Mouse (Mus musculus) G1E-ER4 (cell line): ENCODE measurements around the gene Msx3. TPM values are rescaled to one million over a fixed set of nuclear protein-coding genes. Genes with fewer than 3 reads are reported as not detected.

ENCODE experiments used
- GATA1 ChIP-seq: IDR thresholded peaks from one replicate; pipeline ENCODE4 v1.8.0; 2012; ENCODE audit warnings: low read length, inconsistent platforms
- polyA plus RNA-seq: library from polyadenylated mRNA; stranded (reverse); fragments of >175 nt; gene quantifications from 2 replicates; pipeline ENCODE4 v1.2.3, GENCODE M21; 2012

Msx3 gene
- polyA plus RNA-seq, 1 experiment: not detected

GRCm38 (mm10) chr7:140062307-140062706 lies 13.4 kb upstream of the Msx3 start:
- TF ChIP-seq GATA1: no peak

- no peak for TF ChIP-seq GATA1
These were observed 12.9 kb upstream of the Msx3 start for GRCm38 (mm10) chr7:140061832-140062130.

GRCm38 (mm10) chr7:140060936-140061831 lies 12.3 kb upstream of the Msx3 start:
- TF ChIP-seq GATA1: no peak

GRCm38 (mm10) chr7:140059601-140060000 lies 10.7 kb upstream of the Msx3 start:
- TF ChIP-seq GATA1: no peak

GRCm38 (mm10) chr7:140058528-140058927 lies 9.6 kb upstream of the Msx3 start:
- TF ChIP-seq GATA1: no peak

GRCm38 (mm10) chr7:140057413-140058407 lies 8.8 kb upstream of the Msx3 start:
- TF ChIP-seq GATA1: no peak

- no peak for TF ChIP-seq GATA1
These were observed 5.2 kb upstream of the Msx3 start for GRCm38 (mm10) chr7:140054124-140054523.

GRCm38 (mm10) chr7:140049115-140049689 lies 313 bp upstream of the Msx3 start:
- TF ChIP-seq GATA1: no peak

GRCm38 (mm10) chr7:140047811-140048311 lies 1.0 kb downstream of the Msx3 start:
- no peak for TF ChIP-seq GATA1

GRCm38 (mm10) chr7:140045546-140045945 lies 3.3 kb downstream of the Msx3 start:
- TF ChIP-seq GATA1: no peak

GRCm38 (mm10) chr7:140042728-140043127 lies 6.2 kb downstream of the Msx3 start:
- TF ChIP-seq GATA1: no peak

GRCm38 (mm10) chr7:140037171-140037555 lies 11.7 kb downstream of the Msx3 start:
- TF ChIP-seq GATA1: no peak

- no peak for TF ChIP-seq GATA1
These were observed 12.4 kb downstream of the Msx3 start, which contains the start of the genes Zfp511 and Tubgcp2 for GRCm38 (mm10) chr7:140036281-140037170. TSS of gene Zfp511 (plus strand) at chr7:140036391. TSS of gene Tubgcp2 (minus strand) at chr7:140036669.

GRCm38 (mm10) chr7:140035456-140035855 lies 13.4 kb downstream of the Msx3 start:
- TF ChIP-seq GATA1: no peak
